Mouse (Mus musculus): ENCODE measurements around the gene Gm49403.
"Not testable (repeated sequence)": the region's sequence is repeated elsewhere in the genome, so short reads cannot be mapped to it uniquely, and the experiment has no call there.

Gm49403 gene

DNA sequence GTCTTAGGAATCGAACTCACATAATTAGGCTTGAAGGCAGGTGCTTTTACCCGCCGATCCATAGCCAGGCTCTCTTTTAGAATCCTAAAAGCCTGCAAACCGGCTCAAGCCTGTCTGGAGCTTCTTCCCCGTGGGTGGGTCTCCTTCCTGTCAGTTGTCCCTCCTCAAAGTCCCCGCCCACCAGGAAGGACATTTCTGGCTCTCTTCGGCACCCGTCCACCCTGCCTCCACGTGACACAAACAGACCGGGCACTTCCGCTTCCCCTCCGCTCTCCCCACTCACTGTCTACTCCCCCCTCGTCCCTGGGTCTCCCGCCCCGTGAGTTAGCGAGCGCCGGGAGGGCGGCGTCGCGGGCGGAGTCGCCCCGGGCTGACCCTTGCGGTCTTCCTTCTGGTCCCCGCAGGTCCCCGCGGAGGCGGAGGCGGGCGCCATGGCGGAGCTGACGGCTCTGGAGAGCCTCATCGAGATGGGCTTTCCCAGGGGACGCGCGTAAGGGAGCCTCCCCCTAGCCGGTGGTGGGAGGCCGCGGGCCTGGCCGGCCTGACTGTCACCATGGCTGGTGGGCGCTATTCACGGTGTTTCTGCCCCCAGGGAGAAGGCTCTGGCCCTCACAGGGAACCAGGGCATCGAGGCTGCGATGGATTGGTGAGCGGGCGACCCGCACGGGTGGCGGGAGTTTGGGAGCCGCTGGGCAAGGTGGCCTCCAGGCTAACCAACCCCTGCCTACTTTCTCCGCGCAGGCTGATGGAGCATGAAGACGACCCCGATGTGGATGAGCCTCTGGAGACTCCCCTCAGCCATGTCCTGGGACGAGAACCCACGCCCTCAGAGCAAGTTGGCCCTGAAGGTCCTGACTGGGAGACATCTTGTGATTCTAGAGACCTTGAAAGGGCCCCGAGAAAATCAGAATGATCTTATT is 12.2 kb upstream of the Gm49403 start, which contains the start of gene Ubxn1:
Gene Ubxn1 (plus strand): TSS at position 230 of the 920 bp plus-strand sequence.
- DNase-seq (ENCODE audit: low spot score) = peak; percentile 92

DNA sequence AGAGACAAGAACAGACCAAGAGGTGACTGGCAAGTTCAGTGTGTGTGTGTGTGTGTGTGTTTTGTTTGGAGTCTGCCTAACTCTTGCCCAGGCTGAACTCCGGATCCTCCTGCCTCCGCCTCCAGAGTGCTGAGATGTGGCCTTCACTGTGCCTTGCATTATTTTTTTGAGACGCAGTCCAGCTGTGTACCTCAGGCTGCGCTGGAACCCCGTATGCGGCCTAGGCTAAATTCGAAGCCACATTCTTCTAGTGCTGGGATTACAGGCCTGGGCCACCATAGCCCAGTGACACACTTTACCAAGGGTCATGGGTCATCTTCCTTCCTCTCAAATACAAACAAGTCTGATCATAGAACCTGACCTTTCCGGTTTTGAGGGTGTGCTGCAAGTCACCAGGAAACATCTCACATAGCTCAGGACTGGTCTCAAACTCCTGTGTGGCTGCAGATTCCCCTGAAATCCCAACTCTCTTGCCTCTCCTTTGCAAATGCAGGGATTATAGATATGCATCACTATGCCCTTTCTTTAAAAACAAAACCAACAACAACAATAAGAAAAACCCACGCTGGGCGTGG is 11.4 kb upstream of the Gm49403 start:
- DNase-seq (ENCODE audit: low spot score) = no peak

DNA sequence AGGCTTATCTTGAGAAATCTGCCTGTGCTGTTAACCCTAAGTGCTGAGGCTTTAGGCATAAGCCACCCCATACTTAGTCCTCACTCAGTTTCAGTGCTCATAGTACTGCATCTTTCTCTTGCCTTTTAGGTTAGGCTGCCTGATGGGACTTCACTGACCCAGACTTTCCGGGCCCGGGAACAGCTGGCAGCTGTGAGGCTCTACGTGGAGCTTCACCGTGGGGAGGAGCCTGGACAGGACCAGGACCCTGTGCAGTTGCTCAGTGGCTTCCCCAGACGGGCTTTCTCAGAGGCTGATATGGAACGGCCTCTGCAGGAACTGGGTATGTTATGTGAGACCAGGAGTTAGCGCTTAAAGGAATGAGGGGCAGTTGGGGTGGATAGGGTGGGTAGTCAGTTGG is 8.7 kb upstream of the Gm49403 start:
- no peak for DNase-seq (ENCODE audit: low spot score)

- peak; percentile 82 for DNase-seq (ENCODE audit: low spot score)
Observed at GRCm38 (mm10) chr19:8880311-8881033, 3.3 kb upstream of the Gm49403 start, which contains the start of gene Uqcc3. TSS of gene Uqcc3 (minus strand) at chr19:8880923.

- no peak for DNase-seq (ENCODE audit: low spot score)
Observed at GRCm38 (mm10) chr19:8881034-8881392, 2.7 kb upstream of the Gm49403 start.

DNA sequence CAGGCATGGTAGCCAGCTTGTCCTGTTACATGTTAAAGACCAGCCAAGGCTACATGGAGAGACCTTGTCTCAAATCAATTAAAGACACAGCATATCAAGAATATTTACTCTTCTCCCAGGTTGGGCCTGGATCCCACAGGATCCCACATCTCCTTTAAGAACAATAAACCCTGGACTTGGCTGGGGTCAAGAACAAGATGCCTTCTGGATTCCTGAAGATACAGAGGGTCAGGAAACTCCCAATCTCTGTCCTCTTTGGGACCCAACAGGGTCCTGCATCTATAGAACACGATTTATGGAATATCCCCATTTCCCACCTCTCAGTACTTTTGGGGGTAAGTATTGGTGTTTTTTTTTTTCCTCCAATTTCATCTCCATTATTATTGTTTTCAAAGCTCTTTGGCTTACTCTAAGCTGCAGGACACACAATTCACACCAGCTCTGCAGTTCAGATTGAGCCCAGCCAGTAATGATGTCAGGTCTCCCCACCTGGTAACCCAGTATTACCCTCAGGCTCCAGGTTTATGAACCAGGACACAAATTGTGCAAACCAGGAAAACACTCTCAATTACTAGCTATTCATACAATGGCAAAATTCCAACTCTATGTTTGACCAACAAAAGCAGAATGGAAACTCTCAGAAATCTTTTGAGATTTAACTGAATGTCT is 3.3 kb downstream of the Gm49403 start:
- DNase-seq (ENCODE audit: low spot score) = no peak

DNA sequence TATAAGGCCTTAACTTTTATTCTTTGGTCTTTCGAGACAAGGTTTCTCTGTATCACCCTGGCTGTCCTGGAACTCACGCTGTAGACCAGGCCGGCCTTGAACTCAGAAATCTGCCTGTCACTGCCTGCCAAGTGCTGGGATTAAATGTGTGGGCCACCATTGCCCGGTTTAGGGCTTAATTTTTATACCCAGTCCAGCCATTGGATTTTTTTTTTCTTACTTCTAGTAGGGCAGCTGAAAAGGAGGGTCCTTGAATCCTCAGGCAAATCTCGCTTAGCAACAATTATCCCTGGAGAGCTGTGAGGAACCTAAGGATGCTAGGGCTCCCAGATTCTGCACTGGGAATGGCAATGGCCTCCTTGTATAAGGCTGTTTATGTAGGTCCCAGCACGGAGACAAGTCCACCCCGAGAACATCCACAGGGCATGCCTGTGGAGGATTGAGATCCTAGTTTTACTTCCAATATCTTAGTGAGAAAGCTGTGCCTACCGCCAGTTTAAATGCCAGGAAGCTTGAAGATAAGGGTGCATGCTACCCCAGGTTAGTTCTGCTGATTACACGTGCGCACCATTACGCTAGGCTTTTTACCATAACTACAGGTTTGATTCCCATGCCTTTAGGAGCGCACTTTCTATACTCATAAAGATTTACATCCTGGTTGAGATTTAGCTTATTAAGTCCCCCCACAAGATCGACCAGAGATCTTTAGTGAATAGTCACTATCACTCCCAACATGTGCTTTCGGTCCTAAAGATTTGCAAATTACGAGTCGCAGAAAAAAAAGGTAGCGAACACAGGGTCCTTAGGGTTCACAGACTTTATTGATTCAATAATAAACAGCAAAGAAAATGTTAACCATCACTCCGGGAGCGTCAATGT is 4.1 kb downstream of the Gm49403 start:
- DNase-seq (ENCODE audit: low spot score) = no peak

GRCm38 (mm10) chr19:8888511-8889385 is 5.0 kb downstream of the Gm49403 start, which contains the start of the genes 1810009A15Rik and Gm49416:
TSS of gene 1810009A15Rik (plus strand) at chr19:8888853.
TSS of gene Gm49416 (plus strand) at chr19:8888926.
- peak; percentile 93 for DNase-seq (ENCODE audit: low spot score)

DNA sequence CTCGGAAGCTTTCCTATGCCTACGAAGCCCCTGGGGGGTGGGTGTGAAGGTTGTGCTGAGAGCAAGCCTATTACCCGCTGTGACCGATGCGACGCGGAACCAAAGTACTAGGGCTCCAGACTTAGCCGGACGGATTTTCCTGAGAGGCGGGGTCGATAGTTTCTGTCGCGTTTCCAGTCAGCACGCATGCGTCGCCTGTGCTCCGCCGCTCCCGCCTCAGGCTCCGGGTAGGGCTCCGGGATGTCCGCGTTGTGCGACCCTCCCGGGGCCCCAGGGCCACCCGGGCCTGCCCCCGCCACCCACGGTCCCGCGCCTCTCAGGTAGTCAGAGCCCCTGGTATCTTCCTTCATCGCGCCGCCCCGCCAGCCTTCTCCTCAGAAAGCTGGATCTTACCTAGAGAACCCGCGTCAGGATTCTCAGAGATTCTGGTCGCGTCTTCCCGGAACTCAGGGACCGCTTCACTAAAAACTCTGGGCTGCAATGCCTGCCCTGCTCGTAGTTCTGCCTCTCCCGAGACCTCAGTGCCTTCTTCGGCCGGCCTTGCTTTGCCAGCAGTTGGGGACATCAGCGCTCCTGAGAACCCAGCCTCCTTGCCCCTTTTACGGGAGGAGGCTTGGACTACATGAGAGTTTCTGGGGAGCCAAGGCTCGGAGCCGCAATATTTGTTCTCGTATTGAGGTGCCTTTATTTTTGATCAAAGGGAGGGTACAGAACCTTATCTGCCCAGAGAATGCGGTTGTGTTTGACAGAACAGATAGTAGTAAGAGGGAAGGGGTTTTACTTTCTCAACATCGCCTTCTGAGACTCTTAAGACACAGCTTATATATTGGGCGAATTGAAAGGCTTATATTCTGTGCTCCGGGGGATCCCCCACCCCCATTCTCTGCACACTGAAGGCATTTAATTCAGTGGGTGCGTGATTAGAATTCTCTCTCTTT is 9.4 kb downstream of the Gm49403 start, which contains the start of gene Ints5:
Gene Ints5 (plus strand): TSS at position 177 of the 938 bp plus-strand sequence.
- peak; percentile 85 for DNase-seq (ENCODE audit: low spot score)

DNA sequence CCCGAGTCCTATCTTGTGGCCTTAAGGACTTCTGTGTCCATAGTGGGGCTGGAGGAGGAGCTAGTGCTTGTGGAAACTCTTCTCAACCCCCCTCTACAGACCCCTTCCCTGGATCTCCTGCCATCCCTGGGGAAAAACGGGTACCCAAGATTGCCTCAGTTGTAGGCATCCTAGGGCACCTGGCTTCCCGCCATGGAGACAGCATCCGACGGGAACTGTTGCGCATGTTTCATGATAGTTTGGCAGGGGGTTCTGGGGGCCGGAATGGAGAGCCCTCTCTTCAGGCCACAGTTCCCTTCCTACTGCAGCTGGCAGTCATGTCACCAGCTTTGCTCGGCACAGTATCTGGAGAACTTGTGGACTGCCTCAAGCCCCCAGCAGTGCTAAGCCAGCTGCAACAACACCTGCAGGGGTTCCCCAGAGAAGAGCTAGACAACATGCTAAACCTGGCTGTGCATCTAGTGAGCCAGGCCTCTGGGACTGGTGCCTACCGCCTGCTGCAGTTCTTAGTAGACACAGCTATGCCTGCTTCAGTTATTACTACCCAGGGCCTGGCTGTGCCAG is 11.7 kb downstream of the Gm49403 start:
- DNase-seq (ENCODE audit: low spot score) = no peak

GRCm38 (mm10) chr19:8896231-8896630 is 12.5 kb downstream of the Gm49403 start:
- DNase-seq (ENCODE audit: low spot score) = not testable (repeated sequence)

- DNase-seq (ENCODE audit: low spot score) = peak; percentile 62
Observed at GRCm38 (mm10) chr19:8897211-8897864, 13.6 kb downstream of the Gm49403 start.

DNA sequence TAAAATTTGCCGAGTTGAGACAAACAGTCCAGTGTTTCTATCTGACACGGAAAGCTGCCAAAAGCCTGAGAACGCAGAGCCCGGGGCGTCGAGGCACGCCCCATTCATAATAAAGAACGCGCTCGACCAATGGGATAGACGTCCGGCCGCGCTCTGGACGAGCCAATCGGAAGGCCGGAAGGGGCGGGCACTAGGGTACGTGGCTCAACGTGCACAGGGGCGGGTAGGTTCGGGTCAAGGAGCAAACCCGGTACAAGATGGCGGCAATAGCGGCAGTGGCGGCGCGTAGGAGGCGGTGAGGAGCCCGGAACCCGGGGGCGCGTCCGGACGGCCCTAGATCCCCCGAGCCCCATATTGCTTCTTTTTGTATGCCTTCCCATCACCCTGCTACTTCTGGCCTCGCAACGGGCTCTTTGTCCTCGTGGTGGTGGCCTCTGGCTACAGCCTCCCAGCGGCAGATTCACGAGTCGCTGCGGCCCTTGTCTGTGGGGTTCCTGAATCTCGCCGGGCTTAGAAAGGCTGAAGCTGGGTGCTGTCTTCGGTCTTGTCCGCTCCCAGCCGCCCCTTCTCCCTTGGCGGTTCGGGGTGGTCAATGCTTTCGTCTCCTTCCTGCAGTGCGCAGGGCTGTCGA is 14.2 kb downstream of the Gm49403 start, which contains the start of gene Ganab:
Gene Ganab (plus strand): TSS at position 207 of the 631 bp plus-strand sequence.
- DNase-seq (ENCODE audit: low spot score) = peak; percentile 94

GRCm38 (mm10) chr19:8898576-8898975 is 14.8 kb downstream of the Gm49403 start:
- no peak for DNase-seq (ENCODE audit: low spot score)

- no peak for DNase-seq (ENCODE audit: low spot score)
Observed at GRCm38 (mm10) chr19:8899079-8899478, 15.3 kb downstream of the Gm49403 start.

DNA sequence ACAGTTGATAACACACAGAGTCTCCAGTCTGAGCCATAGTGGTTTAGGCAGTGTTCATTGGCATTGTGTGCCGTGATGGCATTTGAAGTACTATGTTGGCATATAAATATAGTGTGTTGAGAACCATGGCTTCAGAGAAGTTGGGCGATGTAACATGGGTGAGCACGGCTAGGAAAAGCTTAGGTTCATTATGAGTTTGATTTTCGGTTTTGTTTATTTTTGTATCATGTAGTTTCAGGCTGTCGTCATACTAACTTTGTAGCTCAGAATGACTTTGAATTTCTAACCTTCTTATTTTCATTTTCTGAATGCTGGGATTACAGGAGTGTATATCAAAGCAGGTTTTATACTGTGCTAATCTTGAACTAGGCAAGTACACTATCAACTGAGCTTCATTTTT is 19.7 kb downstream of the Gm49403 start:
- no peak for DNase-seq (ENCODE audit: low spot score)

- no peak for DNase-seq (ENCODE audit: low spot score)
Observed at GRCm38 (mm10) chr19:8908531-8908930, 24.8 kb downstream of the Gm49403 start.
